Mouse (Mus musculus) c-Kit-positive CD71-positive TER-119-positive erythroid progenitor cells, embryonic 14.5 days (primary cell): ENCODE measurements at regions not wholly inside any gene's neighbourhood (a gene's known extent, or its start where the extent isn't known, plus 50 kb on each side); places are given as distances from the start of the nearest gene placed in this dataset.

Experiments
- DNase-seq: peaks from one replicate; pipeline ENCODE4 v3.0.0-alpha.2; 2013; ENCODE audit warnings: low spot score

- DNase-seq = no peak
Observed at GRCm38 (mm10) chr3:70097813-70098212, 90.4 kb downstream of the Otol1 start.

- DNase-seq = no peak
Observed at GRCm38 (mm10) chr3:70102091-70102490, 94.7 kb downstream of the Otol1 start.

DNA sequence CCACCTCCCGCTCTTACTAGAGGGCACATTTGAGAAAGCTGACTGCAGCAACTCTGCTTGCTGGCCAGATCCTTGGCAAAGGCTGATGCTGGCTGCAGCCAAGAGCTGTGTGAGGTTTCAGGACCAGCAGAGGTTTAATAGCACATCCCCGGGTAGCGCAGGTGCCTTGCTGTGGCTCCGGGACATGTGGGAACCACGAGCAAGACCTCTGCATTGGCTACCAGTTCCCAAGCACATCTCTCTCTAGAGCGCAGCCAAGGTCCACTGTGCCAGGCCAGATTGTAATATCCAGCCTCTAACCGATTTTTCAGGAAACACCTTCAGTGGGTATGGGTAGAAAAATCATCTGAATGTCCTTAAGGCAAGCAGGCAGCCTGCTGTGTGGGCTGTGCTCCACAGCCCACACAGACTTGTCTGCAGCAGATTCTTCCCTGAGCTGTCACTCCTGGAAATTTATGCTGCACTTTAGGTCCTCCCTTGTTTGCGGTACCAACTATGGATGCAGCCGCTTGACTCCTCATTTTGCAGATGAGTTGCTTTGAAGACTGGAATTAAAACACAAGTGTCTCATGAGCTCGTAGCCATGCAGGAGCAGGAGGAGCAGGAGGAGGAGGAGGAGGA, 95.3 kb downstream of the Otol1 start:
- DNase-seq = no peak

GRCm38 (mm10) chr3:70103983-70104827, 96.8 kb downstream of the Otol1 start:
- DNase-seq = peak; percentile 55

DNA sequence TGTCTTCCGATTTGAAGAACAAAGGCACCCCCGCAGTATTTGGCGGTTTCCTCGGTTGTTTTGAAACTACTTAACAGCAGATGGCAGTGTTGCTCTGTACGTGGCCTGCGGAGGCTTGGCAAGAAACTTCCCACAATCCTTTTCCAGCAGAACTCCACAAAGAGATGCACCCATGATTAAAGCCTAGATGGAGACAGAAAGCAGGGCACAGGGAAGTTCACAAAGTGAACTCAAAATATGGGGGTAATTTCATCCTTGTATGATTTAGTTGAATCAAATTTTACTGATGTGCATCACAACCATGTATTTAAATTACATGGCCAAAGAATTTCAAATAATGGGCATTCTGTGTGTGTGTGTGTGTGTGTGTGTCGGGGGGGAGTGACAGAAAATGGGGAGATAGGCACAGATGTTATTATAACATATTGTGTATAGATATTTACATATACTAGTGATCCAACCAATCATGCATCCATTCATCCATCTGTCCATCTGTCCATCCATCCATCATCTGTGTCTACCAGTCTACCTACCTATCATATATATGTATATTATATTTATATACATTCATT, 97.5 kb downstream of the Otol1 start:
- DNase-seq = peak; percentile 18

DNA sequence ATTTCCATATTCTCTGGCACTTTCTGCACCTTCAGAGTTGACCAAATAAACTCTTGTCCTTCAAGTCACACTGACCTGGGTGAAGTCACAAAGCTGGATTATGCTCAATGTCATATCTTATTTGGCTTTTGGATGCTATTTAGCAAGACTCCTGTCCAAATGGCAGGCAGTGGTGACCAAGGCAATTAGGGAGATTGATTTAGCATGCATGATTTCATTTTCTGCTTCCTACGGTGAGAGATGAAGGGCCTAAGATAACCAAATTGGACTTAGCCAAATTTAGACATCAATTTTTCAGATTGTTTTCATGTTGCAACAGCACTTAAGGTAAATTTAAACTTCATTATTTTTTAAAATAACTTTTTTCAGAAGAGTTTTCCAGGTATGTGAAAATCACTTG, 98.1 kb downstream of the Otol1 start:
- no peak for DNase-seq

DNA sequence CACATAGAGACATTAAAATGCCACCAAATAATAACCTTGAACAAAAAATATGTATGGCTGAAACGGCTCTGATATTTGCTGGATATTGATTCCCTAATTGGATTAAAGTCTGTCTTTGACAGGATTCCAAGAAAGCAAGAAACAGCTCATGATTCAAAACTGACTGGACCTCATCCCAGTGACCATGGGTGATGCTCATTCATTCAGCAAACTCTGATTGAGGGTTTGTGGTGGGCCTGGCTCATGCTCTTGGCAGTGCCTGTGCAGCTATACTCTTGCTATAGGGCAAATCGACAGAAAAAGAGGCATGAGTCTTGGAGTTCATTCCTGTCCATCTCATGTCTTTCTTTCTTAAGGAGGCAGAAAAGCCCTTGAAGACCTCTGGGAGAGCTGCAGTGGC, 98.7 kb downstream of the Otol1 start:
- no peak for DNase-seq

- DNase-seq = no peak
Observed at GRCm38 (mm10) chr3:70126212-70126611, 118.8 kb downstream of the Otol1 start.

- DNase-seq = no peak
Observed at GRCm38 (mm10) chr3:70130241-70131029, 123.0 kb downstream of the Otol1 start.

GRCm38 (mm10) chr3:70134963-70135362, 127.5 kb downstream of the Otol1 start:
- DNase-seq = no peak

DNA sequence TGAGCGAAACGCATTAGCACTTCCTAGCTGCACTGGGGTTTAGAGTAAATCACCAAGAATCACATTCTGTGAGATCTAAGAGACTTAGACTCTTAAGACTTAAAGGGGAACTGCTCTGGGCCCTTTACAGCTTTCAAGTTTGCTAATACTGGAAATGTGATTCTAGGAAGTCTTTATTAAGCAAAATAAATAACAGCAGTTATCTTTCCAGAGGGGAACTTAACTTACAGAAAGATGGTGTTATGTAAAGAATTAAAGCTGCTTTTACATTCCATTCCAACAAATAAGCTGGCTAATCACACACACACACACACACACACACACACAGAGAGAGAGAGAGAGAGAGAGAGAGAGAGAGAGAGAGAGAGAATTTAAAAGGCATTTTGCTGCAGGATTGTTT, 131.1 kb downstream of the Otol1 start:
- DNase-seq = no peak

DNA sequence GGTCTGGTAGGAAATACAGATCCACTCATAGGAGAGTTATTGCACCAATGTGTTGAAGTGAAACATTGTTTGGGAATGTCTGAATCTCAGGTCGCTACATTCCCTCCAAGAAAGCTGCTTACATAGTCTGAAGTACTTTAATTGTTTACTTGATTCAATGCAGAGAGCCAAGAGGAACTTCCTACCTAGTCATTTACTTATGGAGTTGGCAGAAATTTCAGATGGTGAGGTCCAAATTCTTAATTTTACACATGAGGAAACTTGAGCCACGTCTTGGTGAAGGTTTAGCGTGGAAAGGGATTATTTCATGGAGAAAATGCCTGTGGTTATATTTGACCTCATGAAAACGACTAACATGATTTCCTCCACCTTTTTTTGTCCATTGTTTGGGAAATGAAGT, 131.5 kb downstream of the Otol1 start:
- no peak for DNase-seq

GRCm38 (mm10) chr3:70145728-70146127, 138.3 kb downstream of the Otol1 start:
- no peak for DNase-seq

DNA sequence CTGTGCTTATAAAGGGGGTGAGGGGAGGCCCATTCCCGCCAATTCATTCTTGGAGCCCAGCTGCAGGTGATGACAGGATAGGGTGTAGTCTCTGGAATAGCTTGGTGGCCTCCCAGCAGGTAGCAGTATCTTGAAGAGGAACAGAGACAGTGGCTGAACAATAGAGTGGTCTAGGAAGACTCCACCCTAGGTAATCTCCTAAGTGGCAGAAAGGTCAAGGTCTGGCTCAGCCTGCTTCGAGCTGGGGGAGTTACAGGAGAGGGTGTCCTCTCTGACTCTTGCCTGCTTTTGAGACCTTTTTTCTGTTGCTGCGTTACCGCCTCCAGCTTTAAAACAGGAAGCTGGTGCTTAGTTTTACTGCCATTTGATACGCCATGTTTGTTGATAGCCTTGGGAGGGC, 143.7 kb downstream of the Otol1 start:
- no peak for DNase-seq

GRCm38 (mm10) chr3:70160043-70160442, 152.6 kb downstream of the Otol1 start:
- no peak for DNase-seq

DNA sequence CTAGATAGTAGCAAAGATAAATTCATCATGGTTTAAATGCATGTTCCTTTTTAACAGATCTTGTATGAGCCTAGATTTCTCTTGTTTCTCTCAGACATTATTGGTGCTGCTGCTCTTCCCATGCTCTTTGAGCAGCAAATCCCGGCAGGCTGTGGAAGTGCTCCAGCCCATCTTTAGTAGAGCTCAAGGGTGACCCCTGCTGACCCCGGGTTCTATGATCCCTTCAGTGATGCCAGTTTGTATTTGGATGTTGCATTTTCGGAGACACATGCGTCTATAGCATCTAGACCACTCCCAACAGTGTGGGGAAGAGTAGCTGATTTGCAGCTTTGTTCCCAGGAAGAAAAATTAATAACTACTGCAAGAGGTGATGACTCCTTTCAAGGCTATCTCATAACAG, 164.3 kb downstream of the Otol1 start:
- DNase-seq = no peak

GRCm38 (mm10) chr3:70176391-70176790, 169.0 kb downstream of the Otol1 start:
- no peak for DNase-seq

DNA sequence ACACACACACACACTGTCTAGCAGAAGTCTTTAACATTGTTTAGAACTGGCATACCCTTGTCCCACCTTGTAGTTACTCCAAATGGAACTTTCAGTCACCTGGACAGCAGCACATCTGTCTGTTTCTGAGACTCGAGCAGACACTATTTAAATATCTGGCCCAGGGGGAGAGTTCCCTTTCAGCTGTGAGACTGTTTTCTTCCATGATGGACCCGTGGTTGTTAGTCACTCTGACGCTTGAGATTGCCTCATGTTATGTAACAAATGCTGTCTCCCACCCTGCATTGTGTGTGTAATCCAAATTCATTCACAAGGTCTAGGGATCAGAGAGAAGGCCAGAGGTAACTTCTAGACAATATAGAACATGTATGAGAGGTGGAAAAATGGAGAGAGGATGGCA, 174.2 kb downstream of the Otol1 start:
- no peak for DNase-seq

GRCm38 (mm10) chr3:70190741-70191140, 183.3 kb downstream of the Otol1 start:
- DNase-seq = no peak

DNA sequence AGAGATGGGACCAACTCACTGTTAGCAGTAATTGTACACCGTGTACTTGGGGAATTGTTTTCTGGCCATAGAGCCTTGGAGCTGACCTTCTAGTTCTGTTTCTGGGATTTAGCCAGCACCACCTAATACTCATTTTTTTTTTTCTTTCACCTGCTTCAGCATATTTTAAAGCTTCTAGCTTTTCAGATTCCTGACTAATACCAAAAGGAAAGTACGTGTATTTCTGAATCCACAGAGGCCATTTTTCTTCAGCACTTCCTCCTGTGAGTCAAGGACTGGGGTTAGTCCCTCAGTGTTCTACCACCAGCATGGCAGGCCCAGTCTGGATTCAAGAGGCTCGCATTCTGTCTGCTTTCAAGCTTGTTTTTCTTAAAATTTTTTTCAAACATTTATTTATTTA, 189.3 kb downstream of the Otol1 start:
- DNase-seq = no peak

GRCm38 (mm10) chr3:70198890-70199289, 191.5 kb downstream of the Otol1 start:
- DNase-seq = no peak

DNA sequence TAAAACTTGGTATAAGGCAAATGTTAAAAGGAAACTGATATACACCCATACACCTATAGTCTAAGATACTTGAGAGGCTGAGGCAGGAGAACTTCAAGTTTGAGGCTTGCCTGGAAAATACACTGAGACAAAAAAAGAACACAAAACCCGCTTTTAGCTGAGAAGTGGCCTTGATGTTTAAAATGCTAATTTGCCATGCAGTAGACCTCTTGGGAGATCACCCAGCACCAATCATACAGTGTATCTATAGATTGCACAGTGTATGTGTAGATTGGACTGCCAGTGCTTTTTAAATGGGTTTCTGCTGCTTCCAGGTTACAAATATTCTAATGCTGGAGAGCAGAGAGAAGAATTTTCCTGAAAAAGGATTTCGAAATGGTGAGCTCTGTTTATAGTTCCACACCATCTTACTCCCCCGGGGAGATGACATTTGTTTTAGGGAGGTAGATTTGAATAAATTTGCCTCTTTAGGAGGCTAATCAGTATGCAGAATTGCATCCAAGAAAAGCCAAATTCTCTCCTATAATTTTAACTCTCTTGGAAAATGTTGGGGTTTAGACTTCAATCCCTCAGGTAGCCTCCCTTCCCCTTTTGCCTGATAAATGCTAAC, 194.0 kb downstream of the Otol1 start:
- no peak for DNase-seq
